Mouse (Mus musculus) embryonic fibroblast, embryonic 13.5 days (primary cell): ENCODE results near the gene Vmn2r105. TPM values are rescaled to one million over a fixed set of nuclear protein-coding genes. Genes with fewer than 3 reads are reported as not detected.

Source experiments
- H3K27ac ChIP-seq: 2 replicates; pipeline ENCODE4 v1.5.1; 2012; ENCODE audit warnings: low read length, control low read depth, inconsistent platforms; ENCODE audit not compliant: insufficient read depth
- H3K4me1 ChIP-seq: 2 replicates; pipeline ENCODE4 v1.6.1; 2011; ENCODE audit warnings: low read length; ENCODE audit not compliant: control insufficient read depth, insufficient read depth
- H3K4me3 ChIP-seq: 2 replicates; pipeline ENCODE4 v1.5.1; 2011; ENCODE audit warnings: mild to moderate bottlenecking, control low read depth, low read length; ENCODE audit not compliant: insufficient read depth
- CTCF ChIP-seq: IDR thresholded peaks from 2 replicates; pipeline ENCODE4 v1.5.1; 2011; ENCODE audit warnings: mild to moderate bottlenecking, control low read depth, low read length, moderate library complexity, borderline replicate concordance; ENCODE audit not compliant: insufficient read depth
- POLR2A ChIP-seq: IDR thresholded peaks from 2 replicates; pipeline ENCODE4 v1.6.1; 2011; ENCODE audit warnings: low read depth, mild to moderate bottlenecking, control low read depth, low read length, moderate library complexity
- polyA plus RNA-seq: library from polyadenylated mRNA; stranded (reverse); fragments of >200 nt; gene quantifications from 2 replicates; pipeline ENCODE4 v1.2.4, GENCODE M21; 2011; ENCODE audit warnings: low read depth; ENCODE audit not compliant: missing spikeins, insufficient read length

Vmn2r105 gene
- polyA plus RNA-seq = not detected in 2 replicates

GRCm38 (mm10) chr17:20234952-20235351 lies at the start of gene Vmn2r105:
Gene Vmn2r105, minus strand, starts transcription at chr17:20235052.
- Histone ChIP-seq H3K4me1 (no peaks in the 10 kb centered on the region), H3K27ac (no peak within 1 kb of the TSS), H3K4me3 (no peak within 1 kb of the TSS)
- TF ChIP-seq POLR2A (no peak), CTCF (no peak)

DNA sequence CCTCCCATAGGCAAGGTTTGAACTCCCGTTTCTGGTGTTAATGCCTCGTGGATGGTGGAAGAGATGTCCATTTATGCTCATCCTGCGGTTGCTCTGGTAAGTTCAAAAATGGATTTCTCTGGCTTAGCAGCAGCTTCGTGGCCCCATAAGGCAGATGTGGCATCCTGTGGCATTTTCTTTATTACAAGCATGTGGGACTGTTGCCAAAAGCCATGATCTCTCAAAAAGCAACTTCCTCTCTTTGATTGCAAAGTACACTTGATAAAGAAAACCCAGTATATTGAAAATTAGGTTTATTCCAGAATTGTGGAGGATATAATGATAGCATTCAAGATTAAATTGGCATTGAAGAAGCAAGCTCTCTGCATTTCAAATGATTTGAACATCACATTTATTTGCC lies 20.7 kb upstream of the Vmn2r105 start:
- Histone ChIP-seq H3K4me1 (no peaks in the 10 kb centered on the region), H3K4me3 (no peak overlapping the region)
- no peak for TF ChIP-seq CTCF
- TF ChIP-seq POLR2A = no peak

DNA sequence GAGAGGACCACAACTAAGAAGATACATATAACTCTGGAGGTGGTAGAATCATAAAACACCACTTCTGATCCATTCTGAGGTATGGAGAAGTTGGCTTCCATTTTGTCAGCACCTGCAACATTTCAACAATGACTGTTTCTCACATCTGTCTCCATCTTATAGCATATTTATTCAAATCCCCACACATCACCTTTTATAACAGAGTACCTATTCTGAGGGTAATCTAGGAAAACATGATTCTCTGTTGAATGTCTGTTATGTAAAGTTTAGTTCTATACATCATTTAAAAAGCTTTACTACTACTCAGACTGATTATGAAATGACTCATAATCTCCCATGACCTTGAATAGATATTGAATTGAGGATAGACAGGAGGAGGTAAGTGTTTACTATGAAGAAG lies 51.9 kb downstream of the Vmn2r105 start, which contains the start of gene Fpr-rs6:
Fpr-rs6 (minus strand) TSS at position 101 of the 400 bp plus-strand sequence.
- no peak within 1 kb of the TSS for H3K27ac ChIP-seq
- TF ChIP-seq POLR2A (no peak), CTCF (no peak)
- no peaks in the 10 kb centered on the region for H3K4me1 ChIP-seq
- H3K4me3 ChIP-seq = no peak within 1 kb of the TSS

More for the DNA sequence above, 20.7 kb upstream of the Vmn2r105 start:
- H3K27ac ChIP-seq = no peak overlapping the region

Other genes with a start within 250 kb of the Vmn2r105 start
- gene Vmn2r104, start 186.7 kb downstream of the Vmn2r105 start, polyA plus RNA-seq = not detected in 2 replicates
- not detected in 2 replicates for gene Fpr-rs7, start 120.8 kb downstream of the Vmn2r105 start, polyA plus RNA-seq
- not detected in 2 replicates for gene Fpr-rs6, start 52.0 kb downstream of the Vmn2r105 start, polyA plus RNA-seq
- not detected in 2 replicates for gene Vmn2r106, start 50.5 kb upstream of the Vmn2r105 start, polyA plus RNA-seq
- gene Vmn2r107, start 110.2 kb upstream of the Vmn2r105 start, polyA plus RNA-seq = not detected in 2 replicates
- gene Vmn1r224, start 179.1 kb upstream of the Vmn2r105 start, polyA plus RNA-seq = not detected in 2 replicates
- gene Vmn2r108, start 246.3 kb upstream of the Vmn2r105 start, polyA plus RNA-seq = not detected in 2 replicates